Mouse (Mus musculus) erythroblast, embryonic 14.5 days (primary cell): ENCODE results near the gene Rgs19.

Experiments used
- GATA1 ChIP-seq: IDR thresholded peaks from 2 replicates; pipeline ENCODE4 v1.6.1; 2012; ENCODE audit warnings: low read length, inconsistent platforms, mixed read lengths
- TAL1 ChIP-seq: IDR thresholded peaks from 3 replicates; pipeline ENCODE4 v1.6.1; 2012; ENCODE audit warnings: low read length, inconsistent platforms, mixed read lengths

DNA sequence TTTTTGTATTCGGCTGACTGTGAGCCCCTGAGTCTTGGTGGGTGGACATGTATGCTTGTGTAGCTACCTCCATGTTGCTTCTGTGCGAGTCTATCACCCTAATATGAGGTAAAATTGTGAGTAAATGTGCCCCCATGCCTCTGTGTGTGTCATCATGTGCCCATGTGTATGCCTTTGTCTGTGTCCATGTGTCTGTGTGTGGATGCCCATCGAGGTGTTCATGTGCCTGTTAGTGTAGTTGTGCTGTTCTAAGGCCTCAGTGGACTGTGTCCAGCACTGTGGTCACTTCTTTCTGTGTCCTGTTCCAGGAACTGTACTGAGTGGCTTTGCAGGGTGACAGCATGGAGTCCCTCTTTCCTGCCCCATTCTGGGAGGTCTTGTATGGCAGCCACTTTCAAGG lies 21.6 kb upstream of the Rgs19 start:
- TF ChIP-seq TAL1: no peak
- no peak for TF ChIP-seq GATA1
